Mouse (Mus musculus) hindbrain, embryonic 13.5 days (tissue): ENCODE measurements around the gene Gal3st1. TPM values are rescaled to one million over a fixed set of nuclear protein-coding genes. Genes with fewer than 3 reads are reported as not detected.

Source experiments
- ATAC-seq: fragments of 200-750 bp; cut with Nextera tagmentation; 2 replicates; pipeline ENCODE4 v1.8.0; 2017; ENCODE audit warnings: moderate TSS enrichment; ENCODE audit not compliant: low FRiP score
- H3K27ac ChIP-seq: fragments of 300-500 bp; sonication (generic); 2 replicates; pipeline ENCODE4 v1.5.1; 2015; ENCODE audit warnings: inconsistent platforms, mild to moderate bottlenecking, moderate library complexity
- H3K27me3 ChIP-seq: fragments of 300-500 bp; sonication (generic); 2 replicates; pipeline ENCODE4 v1.6.1; 2015; ENCODE audit warnings: mild to moderate bottlenecking, inconsistent platforms
- H3K36me3 ChIP-seq: fragments of 300-500 bp; sonication (generic); 2 replicates; pipeline ENCODE4 v1.6.1; 2015; ENCODE audit warnings: mild to moderate bottlenecking, inconsistent platforms
- H3K4me1 ChIP-seq: fragments of 300-500 bp; sonication (generic); replicated peaks from 2 replicates; pipeline ENCODE4 v1.6.1; 2015; ENCODE audit warnings: inconsistent platforms
- H3K4me2 ChIP-seq: fragments of 300-500 bp; sonication (generic); 2 replicates; pipeline ENCODE4 v1.6.1; 2015; ENCODE audit warnings: inconsistent platforms, mild to moderate bottlenecking, moderate library complexity
- H3K4me3 ChIP-seq: fragments of 300-500 bp; sonication (generic); 2 replicates; pipeline ENCODE4 v1.5.1; 2015; ENCODE audit warnings: mild to moderate bottlenecking, inconsistent platforms
- H3K9ac ChIP-seq: fragments of 300-500 bp; sonication (generic); 2 replicates; pipeline ENCODE4 v1.6.1; 2015; ENCODE audit warnings: mild to moderate bottlenecking, inconsistent platforms
- H3K9me3 ChIP-seq: fragments of 300-500 bp; sonication (generic); 2 replicates; pipeline ENCODE4 v1.6.1; 2016; ENCODE audit warnings: inconsistent platforms
- WGBS: fragments of 180-500 bp; shearing (Covaris S2); methylation state at CpG from one replicate; pipeline ENCODE4 v1.1.7; 2015; 5-methylcytosine and 5-hydroxymethylcytosine counted together
- polyA plus RNA-seq: library from polyadenylated mRNA; unstranded; fragments of >200 nt; fragmentation: Nextera tagmentation; extraction: Ambion mirVana; gene quantifications from 2 replicates; pipeline ENCODE4 v1.2.1, GENCODE M21; 2015

Gene Gal3st1
- polyA plus RNA-seq, 1 experiment from 2014 or later, result 4.3 TPM

- H3K9me3 ChIP-seq, result no peaks in the 10 kb centered on the region
- no peak overlapping the region for H3K4me3 ChIP-seq
- 83% methylated on average over 2 of the region's 2 CpGs for WGBS
- no peak overlapping the region for H3K27ac ChIP-seq
- H3K4me2 ChIP-seq, result no peak overlapping the region
- no peak overlapping the region for H3K9ac ChIP-seq
- no peaks in the 10 kb centered on the region for H3K27me3 ChIP-seq
- H3K36me3 ChIP-seq, result no peaks in the 10 kb centered on the region
- H3K4me1 ChIP-seq, result no peaks in the 10 kb centered on the region
- no peak for ATAC-seq
Observed at GRCm38 (mm10) chr11:4023321-4023720, 39.9 kb downstream of the Gal3st1 start.

GRCm38 (mm10) chr11:4027066-4027465 lies 43.6 kb downstream of the Gal3st1 start:
- Histone ChIP-seq H3K4me3 (no peak overlapping the region), H3K4me2 (no peak overlapping the region), H3K9ac (no peak overlapping the region), H3K4me1 (no peaks in the 10 kb centered on the region), H3K27me3 (peaks cover 4% of the 10 kb centered on the region; the same call in 1 of the 2 replicates), H3K9me3 (no peaks in the 10 kb centered on the region), H3K36me3 (no peaks in the 10 kb centered on the region), H3K27ac (no peak overlapping the region)
- 81% methylated on average over 8 of the region's 8 CpGs for WGBS
- ATAC-seq, result no peak

- ATAC-seq, result no peak
- no peak overlapping the region for H3K9ac ChIP-seq
- 87% methylated on average over 9 of the region's 9 CpGs for WGBS
- no peaks in the 10 kb centered on the region for H3K4me1 ChIP-seq
- H3K36me3 ChIP-seq, result no peaks in the 10 kb centered on the region
- H3K4me3 ChIP-seq, result no peak overlapping the region
- no peak overlapping the region for H3K27ac ChIP-seq
- H3K9me3 ChIP-seq, result no peaks in the 10 kb centered on the region
- peaks cover 4% of the 10 kb centered on the region; the same call in 1 of the 2 replicates for H3K27me3 ChIP-seq
- H3K4me2 ChIP-seq, result no peak overlapping the region
Observed at GRCm38 (mm10) chr11:4027561-4028334, 44.3 kb downstream of the Gal3st1 start.

- 68% methylated on average over 4 of the region's 4 CpGs for WGBS
Observed at GRCm38 (mm10) chr11:4029343-4029742, 45.9 kb downstream of the Gal3st1 start.

GRCm38 (mm10) chr11:4031126-4031941 lies 47.9 kb downstream of the Gal3st1 start, which contains the start of gene Sec14l4:
Sec14l4 (plus strand) TSS chr11:4031462.
- no peaks in the 10 kb centered on the region for H3K9me3 ChIP-seq
- H3K27me3 ChIP-seq, result peaks cover 4% of the 10 kb centered on the region; the same call in 1 of the 2 replicates
- 44% methylated on average over 16 of the region's 16 CpGs for WGBS
- no peak within 1 kb of the TSS for H3K4me3 ChIP-seq
- H3K4me1 ChIP-seq, result no peaks in the 10 kb centered on the region
- no peak within 1 kb of the TSS for H3K27ac ChIP-seq
- H3K4me2 ChIP-seq, result no peak within 1 kb of the TSS
- H3K36me3 ChIP-seq, result no peaks in the 10 kb centered on the region
- no peak within 1 kb of the TSS for H3K9ac ChIP-seq
- ATAC-seq, result no peak

More at GRCm38 (mm10) chr11:4029343-4029742, 45.9 kb downstream of the Gal3st1 start:
- Histone ChIP-seq H3K9ac (no peak overlapping the region), H3K36me3 (no peaks in the 10 kb centered on the region), H3K27ac (no peak overlapping the region), H3K4me3 (no peak overlapping the region), H3K4me1 (no peaks in the 10 kb centered on the region), H3K4me2 (no peak overlapping the region), H3K27me3 (peaks cover 4% of the 10 kb centered on the region; the same call in 1 of the 2 replicates), H3K9me3 (no peaks in the 10 kb centered on the region)
- ATAC-seq, result no peak

- Histone ChIP-seq H3K36me3 (no peaks in the 10 kb centered on the region), H3K27ac (no peak overlapping the region), H3K4me2 (no peak overlapping the region), H3K9me3 (no peaks in the 10 kb centered on the region), H3K9ac (no peak overlapping the region), H3K4me1 (no peaks in the 10 kb centered on the region), H3K27me3 (peaks cover 4% of the 10 kb centered on the region; the same call in 1 of the 2 replicates), H3K4me3 (no peak overlapping the region)
- ATAC-seq, result no peak
- WGBS, result 42% methylated on average over 12 of the region's 12 CpGs
Observed at GRCm38 (mm10) chr11:4031961-4032360, 48.5 kb downstream of the Gal3st1 start.

GRCm38 (mm10) chr11:4033471-4033870 lies 50.0 kb downstream of the Gal3st1 start:
- Histone ChIP-seq H3K9me3 (no peaks in the 10 kb centered on the region), H3K4me2 (no peak overlapping the region), H3K4me3 (no peak overlapping the region), H3K9ac (no peak overlapping the region), H3K27ac (no peak overlapping the region), H3K27me3 (peaks cover 4% of the 10 kb centered on the region; the same call in 1 of the 2 replicates), H3K4me1 (no peaks in the 10 kb centered on the region), H3K36me3 (no peaks in the 10 kb centered on the region)
- 75% methylated on average over 7 of the region's 7 CpGs for WGBS
- ATAC-seq, result no peak

GRCm38 (mm10) chr11:4034169-4034568 lies 50.7 kb downstream of the Gal3st1 start:
- Histone ChIP-seq H3K9ac (no peak overlapping the region), H3K27ac (no peak overlapping the region), H3K4me2 (no peak overlapping the region), H3K4me3 (no peak overlapping the region), H3K4me1 (no peaks in the 10 kb centered on the region), H3K36me3 (no peaks in the 10 kb centered on the region), H3K9me3 (no peaks in the 10 kb centered on the region), H3K27me3 (peaks cover 4% of the 10 kb centered on the region; the same call in 1 of the 2 replicates)
- 93% methylated on average over 4 of the region's 4 CpGs for WGBS
- no peak for ATAC-seq

- no peak overlapping the region for H3K4me2 ChIP-seq
- H3K9ac ChIP-seq, result no peak overlapping the region
- no peak overlapping the region for H3K27ac ChIP-seq
- H3K4me1 ChIP-seq, result no peaks in the 10 kb centered on the region
- ATAC-seq, result no peak
- no peaks in the 10 kb centered on the region for H3K36me3 ChIP-seq
- 71% methylated on average over 18 of the region's 18 CpGs for WGBS
- no peak overlapping the region for H3K4me3 ChIP-seq
- no peaks in the 10 kb centered on the region for H3K9me3 ChIP-seq
- H3K27me3 ChIP-seq, result peaks cover 4% of the 10 kb centered on the region; the same call in 1 of the 2 replicates
Observed at GRCm38 (mm10) chr11:4035116-4035892, 51.9 kb downstream of the Gal3st1 start.

GRCm38 (mm10) chr11:4035916-4036315 lies 52.5 kb downstream of the Gal3st1 start:
- Histone ChIP-seq H3K9me3 (no peaks in the 10 kb centered on the region), H3K9ac (no peak overlapping the region), H3K4me2 (no peak overlapping the region), H3K4me1 (no peaks in the 10 kb centered on the region), H3K27me3 (peaks cover 4% of the 10 kb centered on the region; the same call in 1 of the 2 replicates), H3K27ac (no peak overlapping the region), H3K36me3 (no peaks in the 10 kb centered on the region), H3K4me3 (no peak overlapping the region)
- ATAC-seq, result no peak
- WGBS, result 91% methylated on average over 6 of the region's 6 CpGs

GRCm38 (mm10) chr11:4036365-4037084 lies 53.1 kb downstream of the Gal3st1 start:
- Histone ChIP-seq H3K9me3 (no peaks in the 10 kb centered on the region), H3K4me2 (no peak overlapping the region), H3K4me1 (no peaks in the 10 kb centered on the region), H3K9ac (no peak overlapping the region), H3K36me3 (no peaks in the 10 kb centered on the region), H3K27me3 (peaks cover 4% of the 10 kb centered on the region; the same call in 1 of the 2 replicates), H3K27ac (no peak overlapping the region), H3K4me3 (no peak overlapping the region)
- no peak for ATAC-seq
- WGBS, result 80% methylated on average over 9 of the region's 9 CpGs
